Mouse (Mus musculus) CD4-positive, CD25-positive, alpha-beta regulatory T cell (primary cell): ENCODE measurements around the gene Clec1a. TPM values are rescaled to one million over a fixed set of nuclear protein-coding genes. Genes with fewer than 3 reads are reported as not detected.

Experiments used
- polyA plus RNA-seq: library from polyadenylated mRNA; unstranded; fragments of 100-300 nt; shearing (Covaris generic); gene quantifications from one replicate; pipeline ENCODE4 v1.2.1, GENCODE M21; 2017

The Clec1a gene
- polyA plus RNA-seq: not detected

GRCm38 (mm10) chr6:129451411-129452039, at the start of gene Clec1a:
Gene Clec1a, minus strand, starts transcription at chr6:129452000.

GRCm38 (mm10) chr6:129408562-129408961, 43.2 kb downstream of the Clec1a start, which contains the start of gene Clec9a:
Gene Clec9a, plus strand, starts transcription at chr6:129408862.

GRCm38 (mm10) chr6:129396997-129397396, 54.8 kb downstream of the Clec1a start, which contains the start of gene Clec1b:
Gene Clec1b, plus strand, starts transcription at chr6:129397297.

GRCm38 (mm10) chr6:129385774-129386173, 66.0 kb downstream of the Clec1a start, which contains the start of gene Clec12b:
Gene Clec12b, minus strand, starts transcription at chr6:129385874.

Other genes with a start within 250 kb of the Clec1a start
- gene Cd69, start 176.6 kb downstream of the Clec1a start, polyA plus RNA-seq: 139 TPM
- gene 4922502D21Rik, start 120.2 kb downstream of the Clec1a start, polyA plus RNA-seq: not detected
- 0.39 TPM for gene Clec12a, start 109.3 kb downstream of the Clec1a start, polyA plus RNA-seq
- gene Clec12b, start 66.1 kb downstream of the Clec1a start, polyA plus RNA-seq: not detected
- gene Clec1b, start 54.7 kb downstream of the Clec1a start, polyA plus RNA-seq: 0.23 TPM
- not detected for gene Clec9a, start 43.1 kb downstream of the Clec1a start, polyA plus RNA-seq
- 0.67 TPM for gene Olr1, start 55.2 kb upstream of the Clec1a start, polyA plus RNA-seq
- gene Tmem52b, start 60.6 kb upstream of the Clec1a start, polyA plus RNA-seq: not detected
- 16.2 TPM for gene Gabarapl1, start 81.2 kb upstream of the Clec1a start, polyA plus RNA-seq
- gene Klre1, start 125.9 kb upstream of the Clec1a start, polyA plus RNA-seq: not detected
- 1.9 TPM for gene Klrd1, start 139.8 kb upstream of the Clec1a start, polyA plus RNA-seq
- 0.49 TPM for gene Klrk1, start 171.9 kb upstream of the Clec1a start, polyA plus RNA-seq
- gene Klrc3, start 191.3 kb upstream of the Clec1a start, polyA plus RNA-seq: not detected
- gene Klrc2, start 208.7 kb upstream of the Clec1a start, polyA plus RNA-seq: 0.06 TPM
- gene Klrc1, start 227.0 kb upstream of the Clec1a start, polyA plus RNA-seq: not detected